Mouse (Mus musculus) limb, embryonic 11.5 days (tissue): Measurements from ENCODE around the gene Lhb. TPM values are rescaled to one million over a fixed set of nuclear protein-coding genes. Genes with fewer than 3 reads are reported as not detected.
A peak's percentile ranks its signal among the peaks of the same experiment; 100 is the strongest.
"Not testable (repeated sequence)": the region's sequence is repeated elsewhere in the genome, so short reads cannot be mapped to it uniquely, and the experiment has no call there.

Source experiments
- ATAC-seq: fragments of 200-750 bp; cut with Nextera tagmentation; 2 replicates; pipeline ENCODE4 v1.8.0; 2017; ENCODE audit warnings: low read depth; ENCODE audit not compliant: insufficient number of reproducible peaks, low FRiP score, low TSS enrichment
- DNase-seq: peaks from one replicate; pipeline ENCODE4 v3.0.0-alpha.2; 2015; ENCODE audit warnings: low spot score
- H3K27ac ChIP-seq: fragments of 300-500 bp; sonication (generic); replicated peaks from 2 replicates; pipeline ENCODE4 v1.5.1; 2014; ENCODE audit warnings: low read depth, mild to moderate bottlenecking, low read length
- H3K27me3 ChIP-seq: fragments of 300-500 bp; sonication (generic); 2 replicates; pipeline ENCODE4 v1.6.1; 2014; ENCODE audit warnings: mild to moderate bottlenecking, low read length, mixed read lengths; ENCODE audit not compliant: control insufficient read depth, insufficient read depth
- H3K36me3 ChIP-seq: fragments of 300-500 bp; sonication (generic); 2 replicates; pipeline ENCODE4 v1.6.1; 2014; ENCODE audit warnings: mild to moderate bottlenecking, low read length, moderate library complexity, mixed read lengths; ENCODE audit not compliant: control insufficient read depth, insufficient read depth
- H3K4me1 ChIP-seq: fragments of 300-500 bp; sonication (generic); 2 replicates; pipeline ENCODE4 v1.6.1; 2014; ENCODE audit warnings: low read length, mixed read lengths; ENCODE audit not compliant: control insufficient read depth, insufficient read depth
- H3K4me2 ChIP-seq: fragments of 300-500 bp; sonication (generic); 2 replicates; pipeline ENCODE4 v1.6.1; 2014; ENCODE audit warnings: low read depth, mild to moderate bottlenecking, moderate library complexity; ENCODE audit not compliant: severe bottlenecking
- H3K4me3 ChIP-seq: fragments of 300-500 bp; sonication (generic); 2 replicates; pipeline ENCODE4 v1.5.1; 2014; ENCODE audit warnings: low read depth, low read length
- H3K9ac ChIP-seq: fragments of 300-500 bp; sonication (generic); 2 replicates; pipeline ENCODE4 v1.6.1; 2014; ENCODE audit warnings: mild to moderate bottlenecking, low read length
- H3K9me3 ChIP-seq: fragments of 300-500 bp; sonication (generic); 2 replicates; pipeline ENCODE4 v1.6.1; 2016; ENCODE audit warnings: low read length; ENCODE audit not compliant: control insufficient read depth
- WGBS: fragments of 180-500 bp; shearing (Covaris S2); extraction: QIAGEN DNeasy Blood & Tissue Kit; methylation state at CpG from one replicate; pipeline ENCODE4 v1.1.7; 2014; 5-methylcytosine and 5-hydroxymethylcytosine counted together
- polyA plus RNA-seq: library from polyadenylated mRNA; unstranded; fragments of >200 nt; fragmentation: Nextera tagmentation; extraction: Ambion mirVana; gene quantifications from 2 replicates; pipeline ENCODE4 v1.2.1, GENCODE M21; 2014

Gene Lhb
- not detected in 2 replicates for polyA plus RNA-seq

- Histone ChIP-seq H3K36me3 (peaks cover 20% of the 10 kb centered on the region), H3K4me2 (peak within 1 kb of the TSS; percentile 25), H3K4me1 (peaks cover 15% of the 10 kb centered on the region; the same call in 1 of the 2 replicates), H3K4me3 (no peak within 1 kb of the TSS), H3K27me3 (peaks cover 43% of the 10 kb centered on the region), H3K9me3 (no peaks in the 10 kb centered on the region), H3K27ac (no peak within 1 kb of the TSS), H3K9ac (no peak within 1 kb of the TSS)
- DNase-seq, result no peak
- WGBS, result 53% methylated on average over 6 of the region's 6 CpGs
- no peak for ATAC-seq
Observed at GRCm38 (mm10) chr7:45420615-45420919, at the start of gene Lhb. Lhb (plus strand) TSS chr7:45420820.

GRCm38 (mm10) chr7:45372371-45372770, 48.2 kb upstream of the Lhb start:
- Histone ChIP-seq H3K36me3 (peaks cover 21% of the 10 kb centered on the region), H3K4me3 (no peak overlapping the region)
- no peak for DNase-seq

GRCm38 (mm10) chr7:45374620-45375019, 46.0 kb upstream of the Lhb start:
- Histone ChIP-seq H3K27ac (no peak overlapping the region), H3K4me2 (no peak overlapping the region), H3K9me3 (no peaks in the 10 kb centered on the region), H3K4me1 (0 out of 2 replicates have a peak, but pooled peaks cover 3% of the 10 kb centered on the region), H3K9ac (no peak overlapping the region), H3K27me3 (peaks cover 3% of the 10 kb centered on the region; the same call in 1 of the 2 replicates), H3K4me3 (no peak overlapping the region), H3K36me3 (peaks cover 34% of the 10 kb centered on the region)
- DNase-seq (no peak), ATAC-seq (no peak)
- WGBS, result 96% methylated on average over 8 of the region's 8 CpGs

More at GRCm38 (mm10) chr7:45372371-45372770, 48.2 kb upstream of the Lhb start:
- 87% methylated on average over 5 of the region's 5 CpGs for WGBS
- no peaks in the 10 kb centered on the region for H3K9me3 ChIP-seq
- no peak overlapping the region for H3K27ac ChIP-seq
- H3K4me1 ChIP-seq, result 0 out of 2 replicates have a peak, but pooled peaks cover 7% of the 10 kb centered on the region
- H3K9ac ChIP-seq, result no peak overlapping the region
- H3K27me3 ChIP-seq, result peaks cover 22% of the 10 kb centered on the region
- ATAC-seq, result no peak
- no peak overlapping the region for H3K4me2 ChIP-seq

GRCm38 (mm10) chr7:45376057-45376456, 44.6 kb upstream of the Lhb start:
- no peaks in the 10 kb centered on the region for H3K9me3 ChIP-seq
- WGBS, result 93% methylated on average over 1 of the region's 1 CpGs
- ATAC-seq, result no peak
- H3K9ac ChIP-seq, result no peak overlapping the region
- H3K4me3 ChIP-seq, result no peak overlapping the region
- H3K4me1 ChIP-seq, result no peaks in the 10 kb centered on the region
- H3K36me3 ChIP-seq, result peaks cover 47% of the 10 kb centered on the region
- no peak overlapping the region for H3K27ac ChIP-seq
- H3K27me3 ChIP-seq, result no peaks in the 10 kb centered on the region
- no peak for DNase-seq
- H3K4me2 ChIP-seq, result no peak overlapping the region

GRCm38 (mm10) chr7:45386077-45386476, 34.5 kb upstream of the Lhb start:
- Histone ChIP-seq H3K9me3 (no peaks in the 10 kb centered on the region), H3K9ac (no peak overlapping the region), H3K4me2 (no peak overlapping the region), H3K4me3 (no peak overlapping the region), H3K36me3 (peaks cover 72% of the 10 kb centered on the region), H3K4me1 (no peaks in the 10 kb centered on the region), H3K27ac (no peak overlapping the region), H3K27me3 (no peaks in the 10 kb centered on the region)
- 81% methylated on average over 3 of the region's 3 CpGs for WGBS
- DNase-seq, result peak; percentile 36
- ATAC-seq, result no peak

DNA sequence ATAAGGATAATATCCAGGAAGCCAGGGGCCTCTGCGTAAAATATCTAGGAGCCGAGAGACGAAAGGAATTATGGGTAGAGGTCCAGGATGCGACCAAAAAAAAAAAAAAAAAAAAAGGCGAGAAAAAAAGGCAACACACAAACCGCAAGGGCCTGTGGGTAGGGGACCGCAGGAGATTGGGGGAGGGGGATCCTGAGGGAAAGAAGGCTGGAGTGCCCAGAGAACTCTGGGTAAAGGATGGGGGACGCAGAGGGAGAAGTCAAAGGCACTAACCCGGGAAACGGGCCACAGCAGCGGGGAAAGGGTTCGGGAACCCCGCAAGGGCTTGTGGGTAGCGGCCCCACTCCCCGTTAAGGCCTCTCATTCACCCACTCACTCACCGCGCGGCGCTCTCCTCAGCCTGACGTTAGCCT, 25.5 kb upstream of the Lhb start:
- DNase-seq, result no peak
- under 1% methylated on average over 19 of the region's 20 CpGs for WGBS
- ATAC-seq, result peak; percentile 78

DNA sequence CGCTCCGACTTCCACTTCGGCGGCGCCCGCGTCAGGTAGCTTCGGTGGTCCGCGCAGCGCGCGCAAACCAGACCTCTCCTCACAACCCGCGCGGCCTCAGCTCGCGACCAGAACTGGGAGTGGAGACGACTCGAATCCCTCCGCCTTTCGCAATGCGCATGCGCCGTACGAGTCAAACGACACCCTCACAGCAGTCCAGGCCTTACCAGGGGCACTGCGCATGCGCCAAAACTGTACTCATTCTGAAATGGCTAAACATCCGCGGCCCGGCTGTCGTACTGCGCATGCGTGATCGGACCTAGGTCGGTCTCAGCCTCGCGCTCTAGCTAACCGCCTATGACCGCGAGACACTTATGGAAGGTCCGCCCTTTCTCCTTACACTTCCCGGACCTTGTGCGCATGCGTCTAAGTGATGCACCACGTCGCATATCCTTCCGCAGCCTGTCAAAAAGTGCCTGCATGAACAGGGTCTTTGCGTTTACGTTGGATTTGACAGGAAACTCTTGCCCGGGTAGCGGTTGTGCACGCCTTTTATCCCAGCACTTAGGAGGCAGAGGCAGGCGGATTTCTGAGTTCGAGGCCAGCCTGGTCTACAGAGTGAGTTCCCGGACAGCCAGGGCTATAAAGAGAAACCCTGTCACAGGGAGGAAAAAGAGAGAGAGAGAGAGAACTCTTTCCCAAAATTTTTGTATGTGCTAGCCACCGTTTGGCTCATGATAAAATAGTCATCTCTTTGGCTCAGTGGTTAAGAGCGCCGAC, 24.9 kb upstream of the Lhb start, which contains the start of gene Snrnp70:
Gene Snrnp70, minus strand, starts transcription at position 165 of the 759 bp plus-strand sequence.
- peak within 1 kb of the TSS; percentile 90 for H3K9ac ChIP-seq
- peaks cover 12% of the 10 kb centered on the region; the same call in 1 of the 2 replicates for H3K36me3 ChIP-seq
- under 1% methylated on average over 60 of the region's 60 CpGs for WGBS
- peak within 1 kb of the TSS; percentile 99 for H3K27ac ChIP-seq
- H3K4me3 ChIP-seq, result peak within 1 kb of the TSS; percentile 88
- H3K4me1 ChIP-seq, result peaks cover 15% of the 10 kb centered on the region
- peak within 1 kb of the TSS; percentile 90 for H3K4me2 ChIP-seq
- H3K27me3 ChIP-seq, result no peaks in the 10 kb centered on the region
- peak; percentile 94 for ATAC-seq
- peak; percentile 100 for DNase-seq
- no peaks in the 10 kb centered on the region for H3K9me3 ChIP-seq

More for the DNA sequence above, 25.5 kb upstream of the Lhb start:
- Histone ChIP-seq H3K4me1 (peaks cover 15% of the 10 kb centered on the region), H3K36me3 (peaks cover 17% of the 10 kb centered on the region), H3K9ac (peak overlapping the region; percentile 90), H3K4me2 (peak overlapping the region; percentile 90), H3K27me3 (no peaks in the 10 kb centered on the region), H3K27ac (peak overlapping the region; percentile 99), H3K9me3 (no peaks in the 10 kb centered on the region), H3K4me3 (peak overlapping the region; percentile 88)

- not testable (repeated sequence) for H3K27me3 ChIP-seq, ATAC-seq, DNase-seq, H3K9me3 ChIP-seq, H3K36me3 ChIP-seq, H3K9ac ChIP-seq, H3K27ac ChIP-seq
- Histone ChIP-seq H3K4me2 (peak overlapping the region; percentile 46; the same call in 1 of the 2 replicates), H3K4me1 (peaks cover 15% of the 10 kb centered on the region), H3K4me3 (peak overlapping the region; percentile 88)
- WGBS, result 7% methylated on average over 3 of the region's 3 CpGs
Observed at GRCm38 (mm10) chr7:45396337-45396775, 24.3 kb upstream of the Lhb start.
